Mouse (Mus musculus): ENCODE measurements around the gene Tcf3. TPM values are rescaled to one million over a fixed set of nuclear protein-coding genes. Genes with fewer than 3 reads are reported as not detected.

Gene Tcf3
- polyA plus RNA-seq, 1 experiment from 2014 or later = 258 TPM

GRCm38 (mm10) chr10:80421651-80422472 lies 11.6 kb downstream of the Tcf3 start:
- WGBS = 91% methylated on average over 9 of the region's 9 CpGs
- H3K4me1 ChIP-seq = 0 out of 2 replicates have a peak, but pooled peaks cover 9% of the 10 kb centered on the region
- H3K9ac ChIP-seq = no peak overlapping the region
- 0 out of 2 replicates have a peak, but pooled peaks cover 7% of the 10 kb centered on the region for H3K9me3 ChIP-seq
- no peak for ATAC-seq (ENCODE audit: insufficient number of reproducible peaks, insufficient read depth, low FRiP score, low TSS enrichment)
- no peak overlapping the region for H3K27ac ChIP-seq
- H3K27me3 ChIP-seq = no peaks in the 10 kb centered on the region
- H3K4me3 ChIP-seq = no peak overlapping the region
- peaks cover 99% of the 10 kb centered on the region for H3K36me3 ChIP-seq
- no peak overlapping the region for H3K4me2 ChIP-seq (replicated peaks)

GRCm38 (mm10) chr10:80421208-80421607 lies 12.2 kb downstream of the Tcf3 start:
- Histone ChIP-seq H3K4me2 (replicated peaks) (no peak overlapping the region), H3K4me3 (no peak overlapping the region), H3K4me1 (0 out of 2 replicates have a peak, but pooled peaks cover 9% of the 10 kb centered on the region), H3K9me3 (0 out of 2 replicates have a peak, but pooled peaks cover 7% of the 10 kb centered on the region), H3K36me3 (peaks cover 99% of the 10 kb centered on the region), H3K9ac (no peak overlapping the region), H3K27ac (no peak overlapping the region), H3K27me3 (no peaks in the 10 kb centered on the region)
- no peak for ATAC-seq (ENCODE audit: insufficient number of reproducible peaks, insufficient read depth, low FRiP score, low TSS enrichment)
- WGBS = 89% methylated on average over 8 of the region's 8 CpGs

- H3K4me2 ChIP-seq (replicated peaks) = no peak overlapping the region
- no peaks in the 10 kb centered on the region for H3K27me3 ChIP-seq
- H3K9me3 ChIP-seq = 0 out of 2 replicates have a peak, but pooled peaks cover 6% of the 10 kb centered on the region
- 95% methylated on average over 10 of the region's 10 CpGs for WGBS
- 0 out of 2 replicates have a peak, but pooled peaks cover 9% of the 10 kb centered on the region for H3K4me1 ChIP-seq
- H3K36me3 ChIP-seq = peaks cover 99% of the 10 kb centered on the region
- no peak overlapping the region for H3K9ac ChIP-seq
- no peak overlapping the region for H3K4me3 ChIP-seq
- H3K27ac ChIP-seq = no peak overlapping the region
- no peak for ATAC-seq (ENCODE audit: insufficient number of reproducible peaks, insufficient read depth, low FRiP score, low TSS enrichment)
These were observed 12.7 kb downstream of the Tcf3 start for GRCm38 (mm10) chr10:80420729-80421128.

- H3K36me3 ChIP-seq = peaks cover 99% of the 10 kb centered on the region
- no peak overlapping the region for H3K4me2 ChIP-seq (replicated peaks)
- H3K9me3 ChIP-seq = no peaks in the 10 kb centered on the region
- H3K4me3 ChIP-seq = no peak overlapping the region
- H3K4me1 ChIP-seq = 0 out of 2 replicates have a peak, but pooled peaks cover 9% of the 10 kb centered on the region
- no peaks in the 10 kb centered on the region for H3K27me3 ChIP-seq
- H3K27ac ChIP-seq = 0 out of 2 replicates have a peak overlapping the region, but pooled peaks have one; percentile 19
- WGBS = 91% methylated on average over 8 of the region's 8 CpGs
- no peak overlapping the region for H3K9ac ChIP-seq
- no peak for ATAC-seq (ENCODE audit: insufficient number of reproducible peaks, insufficient read depth, low FRiP score, low TSS enrichment)
These were observed 14.0 kb downstream of the Tcf3 start for GRCm38 (mm10) chr10:80419419-80419818.

- no peak for ATAC-seq (ENCODE audit: insufficient number of reproducible peaks, insufficient read depth, low FRiP score, low TSS enrichment)
- WGBS = 83% methylated on average over 3 of the region's 3 CpGs
- H3K27ac ChIP-seq = peak overlapping the region; percentile 38; the same call in 1 of the 2 replicates
- H3K27me3 ChIP-seq = no peaks in the 10 kb centered on the region
- H3K4me2 ChIP-seq (replicated peaks) = no peak overlapping the region
- H3K4me3 ChIP-seq = no peak overlapping the region
- no peaks in the 10 kb centered on the region for H3K9me3 ChIP-seq
- peaks cover 99% of the 10 kb centered on the region for H3K36me3 ChIP-seq
- H3K4me1 ChIP-seq = 0 out of 2 replicates have a peak, but pooled peaks cover 9% of the 10 kb centered on the region
- no peak overlapping the region for H3K9ac ChIP-seq
These were observed 15.1 kb downstream of the Tcf3 start for GRCm38 (mm10) chr10:80418311-80418710.

- Histone ChIP-seq H3K4me1 (0 out of 2 replicates have a peak, but pooled peaks cover 9% of the 10 kb centered on the region), H3K4me3 (no peak overlapping the region), H3K4me2 (replicated peaks) (no peak overlapping the region), H3K27ac (no peak overlapping the region), H3K9ac (no peak overlapping the region), H3K27me3 (no peaks in the 10 kb centered on the region), H3K36me3 (peaks cover 99% of the 10 kb centered on the region), H3K9me3 (no peaks in the 10 kb centered on the region)
- ATAC-seq (ENCODE audit: insufficient number of reproducible peaks, insufficient read depth, low FRiP score, low TSS enrichment) = no peak
- WGBS = 100% methylated on average over 1 of the region's 1 CpGs
These were observed 15.6 kb downstream of the Tcf3 start for GRCm38 (mm10) chr10:80417841-80418240.

GRCm38 (mm10) chr10:80417371-80417770 lies 16.1 kb downstream of the Tcf3 start:
- Histone ChIP-seq H3K4me2 (replicated peaks) (no peak overlapping the region), H3K9me3 (no peaks in the 10 kb centered on the region), H3K9ac (no peak overlapping the region), H3K4me1 (0 out of 2 replicates have a peak, but pooled peaks cover 9% of the 10 kb centered on the region), H3K27ac (no peak overlapping the region), H3K36me3 (peaks cover 100% of the 10 kb centered on the region), H3K4me3 (no peak overlapping the region), H3K27me3 (no peaks in the 10 kb centered on the region)
- no peak for ATAC-seq (ENCODE audit: insufficient number of reproducible peaks, insufficient read depth, low FRiP score, low TSS enrichment)
- WGBS = 89% methylated on average over 10 of the region's 10 CpGs

GRCm38 (mm10) chr10:80415566-80415965 lies 17.9 kb downstream of the Tcf3 start:
- no peaks in the 10 kb centered on the region for H3K9me3 ChIP-seq
- 0 out of 2 replicates have a peak overlapping the region, but pooled peaks have one; percentile 2 for H3K4me3 ChIP-seq
- H3K4me2 ChIP-seq (replicated peaks) = no peak overlapping the region
- 0 out of 2 replicates have a peak, but pooled peaks cover 9% of the 10 kb centered on the region for H3K4me1 ChIP-seq
- no peak for ATAC-seq (ENCODE audit: insufficient number of reproducible peaks, insufficient read depth, low FRiP score, low TSS enrichment)
- WGBS = 90% methylated on average over 7 of the region's 7 CpGs
- no peak overlapping the region for H3K27ac ChIP-seq
- no peak overlapping the region for H3K9ac ChIP-seq
- H3K27me3 ChIP-seq = no peaks in the 10 kb centered on the region
- peaks cover 100% of the 10 kb centered on the region for H3K36me3 ChIP-seq

- no peak overlapping the region for H3K9ac ChIP-seq
- no peak overlapping the region for H3K4me2 ChIP-seq (replicated peaks)
- WGBS = 89% methylated on average over 44 of the region's 44 CpGs
- H3K9me3 ChIP-seq = no peaks in the 10 kb centered on the region
- peaks cover 92% of the 10 kb centered on the region for H3K36me3 ChIP-seq
- H3K4me3 ChIP-seq = no peak overlapping the region
- no peak overlapping the region for H3K27ac ChIP-seq
- no peaks in the 10 kb centered on the region for H3K27me3 ChIP-seq
- ATAC-seq (ENCODE audit: insufficient number of reproducible peaks, insufficient read depth, low FRiP score, low TSS enrichment) = no peak
- H3K4me1 ChIP-seq = 0 out of 2 replicates have a peak, but pooled peaks cover 4% of the 10 kb centered on the region
These were observed 20.5 kb downstream of the Tcf3 start for GRCm38 (mm10) chr10:80412656-80413541.

GRCm38 (mm10) chr10:80407924-80408323 lies 25.5 kb downstream of the Tcf3 start:
- no peak overlapping the region for H3K4me2 ChIP-seq (replicated peaks)
- H3K9me3 ChIP-seq = no peaks in the 10 kb centered on the region
- H3K4me3 ChIP-seq = no peak overlapping the region
- no peak overlapping the region for H3K9ac ChIP-seq
- WGBS = 50% methylated on average over 4 of the region's 4 CpGs
- no peaks in the 10 kb centered on the region for H3K27me3 ChIP-seq
- H3K4me1 ChIP-seq = peaks cover 24% of the 10 kb centered on the region
- H3K36me3 ChIP-seq = peaks cover 57% of the 10 kb centered on the region
- H3K27ac ChIP-seq = no peak overlapping the region; the same call in 1 of the 2 replicates
- no peak for ATAC-seq (ENCODE audit: insufficient number of reproducible peaks, insufficient read depth, low FRiP score, low TSS enrichment)

GRCm38 (mm10) chr10:80406684-80407501 lies 26.6 kb downstream of the Tcf3 start, which contains the start of gene Uqcr11:
Gene Uqcr11, minus strand, starts transcription at chr10:80406830.
- Histone ChIP-seq H3K36me3 (peaks cover 55% of the 10 kb centered on the region), H3K27me3 (no peaks in the 10 kb centered on the region), H3K9ac (peak within 1 kb of the TSS; percentile 88), H3K9me3 (no peaks in the 10 kb centered on the region), H3K4me3 (peak within 1 kb of the TSS; percentile 96), H3K27ac (peak within 1 kb of the TSS; percentile 83), H3K4me1 (peaks cover 24% of the 10 kb centered on the region), H3K4me2 (replicated peaks) (peak within 1 kb of the TSS; percentile 96)
- peak; percentile 43 for ATAC-seq (ENCODE audit: insufficient number of reproducible peaks, insufficient read depth, low FRiP score, low TSS enrichment)
- 2% methylated on average over 27 of the region's 27 CpGs for WGBS
